Mouse (Mus musculus) cerebellum, adult 9-11 months (tissue): ENCODE results near the gene Nr6a1.

Experiments
- DNase-seq: peaks from one replicate; pipeline ENCODE4 v3.0.0; 2022

Nr6a1 gene

GRCm38 (mm10) chr2:38872730-38873129 is 54.8 kb downstream of the Nr6a1 start:
- DNase-seq = no peak

- DNase-seq = no peak
These were observed 60.8 kb downstream of the Nr6a1 start for GRCm38 (mm10) chr2:38866711-38867110.

GRCm38 (mm10) chr2:38864011-38864410 is 63.5 kb downstream of the Nr6a1 start:
- no peak for DNase-seq

- DNase-seq = no peak
These were observed 75.7 kb downstream of the Nr6a1 start for GRCm38 (mm10) chr2:38851797-38852196.

GRCm38 (mm10) chr2:38846319-38846718 is 81.2 kb downstream of the Nr6a1 start:
- DNase-seq = no peak

GRCm38 (mm10) chr2:38835489-38835888 is 92.0 kb downstream of the Nr6a1 start:
- DNase-seq = no peak

GRCm38 (mm10) chr2:38831976-38832375 is 95.5 kb downstream of the Nr6a1 start:
- no peak for DNase-seq

- no peak for DNase-seq
These were observed 98.0 kb downstream of the Nr6a1 start for GRCm38 (mm10) chr2:38829521-38829920.

GRCm38 (mm10) chr2:38827801-38828306 is 99.6 kb downstream of the Nr6a1 start:
- DNase-seq = no peak

GRCm38 (mm10) chr2:38826189-38826588 is 101.3 kb downstream of the Nr6a1 start:
- no peak for DNase-seq

- no peak for DNase-seq
These were observed 102.4 kb downstream of the Nr6a1 start for GRCm38 (mm10) chr2:38824791-38825768.

GRCm38 (mm10) chr2:38823912-38824583 is 103.4 kb downstream of the Nr6a1 start:
- DNase-seq = peak; percentile 17

GRCm38 (mm10) chr2:38823406-38823805 is 104.1 kb downstream of the Nr6a1 start:
- DNase-seq = no peak

- peak; percentile 20 for DNase-seq
These were observed 104.5 kb downstream of the Nr6a1 start for GRCm38 (mm10) chr2:38822995-38823394.

- DNase-seq = no peak
These were observed 110.0 kb downstream of the Nr6a1 start for GRCm38 (mm10) chr2:38817487-38817886.

GRCm38 (mm10) chr2:38797087-38797624 is 130.3 kb downstream of the Nr6a1 start:
- peak; percentile 28 for DNase-seq

GRCm38 (mm10) chr2:38787338-38787737 is 140.2 kb downstream of the Nr6a1 start:
- DNase-seq = no peak

- no peak for DNase-seq
These were observed 141.1 kb downstream of the Nr6a1 start for GRCm38 (mm10) chr2:38786216-38786960.

GRCm38 (mm10) chr2:38785113-38785512 is 142.4 kb downstream of the Nr6a1 start:
- no peak for DNase-seq

- no peak for DNase-seq
These were observed 143.1 kb downstream of the Nr6a1 start for GRCm38 (mm10) chr2:38784396-38784795.

GRCm38 (mm10) chr2:38783364-38783763 is 144.1 kb downstream of the Nr6a1 start:
- DNase-seq = no peak

GRCm38 (mm10) chr2:38782731-38783130 is 144.8 kb downstream of the Nr6a1 start:
- no peak for DNase-seq
